Mouse (Mus musculus) splenic B cell, adult 2 months (primary cell): ENCODE measurements around the gene Poln.

Source experiments
- DNase-seq: peaks from one replicate; pipeline ENCODE4 v3.0.0-alpha.2; 2011; ENCODE audit warnings: low read depth, low spot score
- H3K27me3 ChIP-seq: 2 replicates; pipeline ENCODE4 v1.6.1; 2012; ENCODE audit warnings: mild to moderate bottlenecking, low read length, moderate library complexity, mixed read lengths; ENCODE audit not compliant: control insufficient read depth, poor library complexity, insufficient read depth, severe bottlenecking
- H3K36me3 ChIP-seq: 2 replicates; pipeline ENCODE4 v1.6.1; 2012; ENCODE audit warnings: mild to moderate bottlenecking, low read length, moderate library complexity, mixed read lengths; ENCODE audit not compliant: control insufficient read depth, poor library complexity, insufficient read depth, severe bottlenecking

Gene Poln

GRCm38 (mm10) chr5:34119121-34119856, 50.0 kb downstream of the Poln start:
- no peaks in the 10 kb centered on the region for H3K36me3 ChIP-seq
- no peaks in the 10 kb centered on the region for H3K27me3 ChIP-seq
- DNase-seq, result no peak

- DNase-seq, result no peak
- H3K36me3 ChIP-seq, result no peaks in the 10 kb centered on the region
- no peaks in the 10 kb centered on the region for H3K27me3 ChIP-seq
Observed at GRCm38 (mm10) chr5:34105681-34106080, 63.6 kb downstream of the Poln start.

GRCm38 (mm10) chr5:34097333-34097732, 71.9 kb downstream of the Poln start:
- Histone ChIP-seq H3K27me3 (no peaks in the 10 kb centered on the region), H3K36me3 (no peaks in the 10 kb centered on the region)
- DNase-seq, result peak; percentile 70

GRCm38 (mm10) chr5:34093021-34093420, 76.2 kb downstream of the Poln start:
- Histone ChIP-seq H3K27me3 (no peaks in the 10 kb centered on the region), H3K36me3 (no peaks in the 10 kb centered on the region)
- DNase-seq, result no peak

- Histone ChIP-seq H3K27me3 (no peaks in the 10 kb centered on the region), H3K36me3 (no peaks in the 10 kb centered on the region)
- DNase-seq, result no peak
Observed at GRCm38 (mm10) chr5:34032520-34032919, 136.7 kb downstream of the Poln start.

- no peak for DNase-seq
- H3K27me3 ChIP-seq, result no peaks in the 10 kb centered on the region
- H3K36me3 ChIP-seq, result no peaks in the 10 kb centered on the region
Observed at GRCm38 (mm10) chr5:34031022-34031421, 138.2 kb downstream of the Poln start.

- Histone ChIP-seq H3K36me3 (no peaks in the 10 kb centered on the region), H3K27me3 (no peaks in the 10 kb centered on the region)
- no peak for DNase-seq
Observed at GRCm38 (mm10) chr5:34030101-34030500, 139.1 kb downstream of the Poln start.

GRCm38 (mm10) chr5:34018968-34019367, 150.3 kb downstream of the Poln start:
- Histone ChIP-seq H3K27me3 (no peaks in the 10 kb centered on the region), H3K36me3 (no peaks in the 10 kb centered on the region)
- DNase-seq, result no peak

- H3K27me3 ChIP-seq, result no peaks in the 10 kb centered on the region
- peak; percentile 58 for DNase-seq
- no peaks in the 10 kb centered on the region for H3K36me3 ChIP-seq
Observed at GRCm38 (mm10) chr5:34014652-34015051, 154.6 kb downstream of the Poln start.

GRCm38 (mm10) chr5:34007392-34007941, 161.8 kb downstream of the Poln start:
- H3K27me3 ChIP-seq, result no peaks in the 10 kb centered on the region
- H3K36me3 ChIP-seq, result no peaks in the 10 kb centered on the region
- no peak for DNase-seq

- Histone ChIP-seq H3K27me3 (no peaks in the 10 kb centered on the region), H3K36me3 (no peaks in the 10 kb centered on the region)
- DNase-seq, result no peak
Observed at GRCm38 (mm10) chr5:34006832-34007231, 162.4 kb downstream of the Poln start.

GRCm38 (mm10) chr5:34004618-34005017, 164.6 kb downstream of the Poln start:
- Histone ChIP-seq H3K27me3 (no peaks in the 10 kb centered on the region), H3K36me3 (no peaks in the 10 kb centered on the region)
- DNase-seq, result no peak

- H3K36me3 ChIP-seq, result no peaks in the 10 kb centered on the region
- no peaks in the 10 kb centered on the region for H3K27me3 ChIP-seq
- no peak for DNase-seq
Observed at GRCm38 (mm10) chr5:34002636-34003035, 166.6 kb downstream of the Poln start.

GRCm38 (mm10) chr5:34001401-34001800, 167.8 kb downstream of the Poln start:
- DNase-seq, result no peak
- Histone ChIP-seq H3K27me3 (no peaks in the 10 kb centered on the region), H3K36me3 (no peaks in the 10 kb centered on the region)

GRCm38 (mm10) chr5:34000809-34001208, 168.4 kb downstream of the Poln start:
- Histone ChIP-seq H3K27me3 (no peaks in the 10 kb centered on the region), H3K36me3 (no peaks in the 10 kb centered on the region)
- no peak for DNase-seq
